Mouse (Mus musculus): Measurements from ENCODE around the gene Plekhg6.

DNA sequence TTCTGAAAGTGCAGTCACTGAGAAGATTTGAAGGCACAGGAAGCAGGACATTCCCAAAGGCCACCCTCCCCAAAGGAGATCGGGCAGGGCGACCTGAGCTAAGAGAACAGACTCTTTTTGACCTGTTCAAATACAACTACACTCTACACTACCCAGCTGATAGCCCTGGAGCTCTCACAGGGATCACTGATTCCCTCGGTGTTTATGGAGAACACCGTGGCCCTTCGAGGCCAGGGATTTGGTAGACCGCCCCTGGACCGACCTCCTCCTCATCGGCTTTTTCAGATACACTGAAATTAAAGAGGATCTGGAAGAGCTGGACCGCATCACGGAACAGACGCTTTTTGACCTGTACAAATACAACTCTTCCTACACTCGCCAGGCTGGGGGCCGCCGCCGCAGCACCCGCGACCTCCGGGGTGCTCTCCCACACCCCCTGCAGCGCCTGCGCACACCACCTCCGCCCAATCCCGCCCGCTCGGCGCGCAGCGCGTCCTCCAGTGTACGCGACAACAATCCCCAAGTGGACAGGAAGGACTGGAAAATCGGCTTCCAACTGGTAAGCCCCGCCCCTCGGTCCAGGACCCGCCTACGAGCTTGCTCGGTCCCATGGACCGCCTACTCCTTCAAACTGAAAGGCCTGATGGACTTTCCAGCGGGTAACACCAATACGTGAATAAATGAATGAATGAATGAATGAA is 49.8 kb downstream of the Plekhg6 start:
- TF ChIP-seq POLR2A (IDR thresholded peaks at IDR 0.05; ENCODE audit: borderline replicate concordance, control insufficient read depth, low read depth, low read length) (peak; percentile 58; the same call in 1 of the 2 replicates), CTCF (IDR thresholded peaks at IDR 0.05; ENCODE audit: control insufficient read depth, insufficient read depth, low read length) (no peak)

All from bone marrow, adult 2 months (tissue).